Mouse (Mus musculus): ENCODE results near the gene Gm7173. TPM values are rescaled to one million over a fixed set of nuclear protein-coding genes. Genes with fewer than 3 reads are reported as not detected.
A peak's percentile ranks its signal among the peaks of the same experiment; 100 is the strongest.

Gene Gm7173
- 0.39 and 0.79 TPM in 2 replicates for polyA plus RNA-seq (2016; fragmentation: Nextera tagmentation; extraction: Ambion mirVana)

GRCm38 (mm10) chrX:79516977-79517645 lies at the start of gene Gm7173:
Gene Gm7173, minus strand, starts transcription at chrX:79517285.
- H3K4me1 ChIP-seq: no peaks in the 10 kb centered on the region
- WGBS: 27% methylated on average over 23 of the region's 23 CpGs
- H3K27ac ChIP-seq: peak within 1 kb of the TSS; percentile 72
- peak; percentile 29 for DNase-seq (ENCODE audit: extremely low spot score, low spot score)
- H3K27me3 ChIP-seq (ENCODE audit: poor library complexity, severe bottlenecking): no peaks in the 10 kb centered on the region
- H3K9me3 ChIP-seq: no peaks in the 10 kb centered on the region
- H3K4me3 ChIP-seq: peak within 1 kb of the TSS; percentile 49
- no peaks in the 10 kb centered on the region for H3K36me3 ChIP-seq (replicated peaks)

- Histone ChIP-seq H3K27ac (no peak overlapping the region), H3K4me1 (no peaks in the 10 kb centered on the region), H3K9me3 (no peaks in the 10 kb centered on the region), H3K36me3 (replicated peaks) (no peaks in the 10 kb centered on the region), H3K27me3 (ENCODE audit: poor library complexity, severe bottlenecking) (no peaks in the 10 kb centered on the region), H3K4me3 (peak overlapping the region; percentile 49)
- no peak for DNase-seq (ENCODE audit: extremely low spot score, low spot score)
- 63% methylated on average over 1 of the region's 1 CpGs for WGBS
Observed at GRCm38 (mm10) chrX:79517646-79518016, 546 bp upstream of the Gm7173 start.

GRCm38 (mm10) chrX:79316790-79317189 lies 200.3 kb downstream of the Gm7173 start:
- Histone ChIP-seq H3K27ac (no peak overlapping the region), H3K4me3 (no peak overlapping the region), H3K27me3 (ENCODE audit: poor library complexity, severe bottlenecking) (no peaks in the 10 kb centered on the region), H3K9me3 (no peaks in the 10 kb centered on the region), H3K4me1 (no peaks in the 10 kb centered on the region), H3K36me3 (replicated peaks) (no peaks in the 10 kb centered on the region)
- DNase-seq (ENCODE audit: extremely low spot score, low spot score): no peak

Other genes starting within 250 kb of the Gm7173 start
- 0.14 TPM in 1 of 2 replicates, not detected in the other for gene Mageb16, start 154.2 kb upstream of the Gm7173 start, polyA plus RNA-seq (2016; fragmentation: Nextera tagmentation; extraction: Ambion mirVana)

All from forebrain, embryonic 10.5 days (tissue).